ENCODE assay signal across 1 mouse cellular context in the genomic region with DNA sequence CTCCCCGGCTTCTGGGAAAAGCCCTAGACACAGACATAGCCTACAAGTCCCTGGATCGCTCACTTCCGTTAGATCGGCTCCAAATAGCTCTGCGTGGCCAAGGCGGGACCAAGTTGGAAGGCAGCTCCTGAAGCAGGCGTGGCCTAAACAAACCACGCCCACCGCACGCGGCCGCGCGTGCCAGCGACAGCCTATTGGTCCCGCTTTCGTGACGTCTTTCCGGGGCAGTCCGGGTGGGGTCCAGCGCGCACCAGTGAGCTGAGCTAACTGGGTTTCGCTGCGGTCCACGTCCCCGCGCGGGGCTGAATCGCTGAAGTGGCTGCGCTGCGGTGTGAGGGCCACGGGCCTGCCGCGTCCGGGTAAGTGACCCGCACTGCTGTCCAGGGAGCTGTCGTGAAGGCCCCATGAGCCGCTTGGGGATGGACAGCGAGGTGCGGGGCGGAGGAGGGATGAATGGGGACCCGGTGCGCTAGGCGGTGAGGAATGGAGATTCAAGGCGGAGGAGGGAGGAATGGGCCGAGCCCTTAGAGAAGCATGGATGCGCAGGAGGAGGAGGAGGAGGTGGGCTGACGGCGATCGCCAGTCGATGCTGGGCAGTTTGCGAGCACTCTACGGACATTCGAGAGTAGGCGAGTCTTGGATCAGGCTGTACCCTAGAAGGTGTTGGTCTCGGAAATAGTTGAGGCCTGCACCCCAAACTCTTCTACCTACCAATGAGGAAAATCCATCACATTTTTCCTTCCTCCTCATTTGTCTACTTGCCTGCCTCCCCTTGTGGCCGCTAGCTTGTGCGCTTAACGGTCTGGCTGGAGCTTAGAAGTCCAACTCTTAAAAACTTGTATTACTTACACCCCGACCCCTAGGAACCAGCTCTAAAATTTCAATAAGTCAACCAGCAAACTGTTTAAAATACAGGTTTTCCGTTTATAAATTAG.
TF ChIP-seq lines count a peak whose summit lies in the region.

TSS of gene 1810055G02Rik (plus strand) at position 216 of the 935 bp plus-strand sequence.

TF ChIP-seq in CH12.LX, 34 proteins besides CTCF, POLR2A, EP300 and RAD21 (continued from another document):
- peak; percentile 56 for TF ChIP-seq NRF1 (IDR thresholded peaks at IDR 0.05; ENCODE audit: low read depth, low read length)
- TF ChIP-seq RCOR1 (conservative IDR thresholded peaks at IDR 0.05; ENCODE audit: low read depth, low read length): no peak
- TF ChIP-seq NELFE (IDR thresholded peaks at IDR 0.05; ENCODE audit: low read depth, low read length): peak; percentile 73; the same call in 1 of the 2 replicates
- peak; percentile 56 for TF ChIP-seq HCFC1 (IDR thresholded peaks at IDR 0.05; ENCODE audit: low read depth, low read length)
- TF ChIP-seq ZNF384 (IDR thresholded peaks at IDR 0.05; ENCODE audit: low read depth, low read length): no peak
- peak; percentile 60; the same call in 1 of the 2 replicates for TF ChIP-seq ELF1 (IDR thresholded peaks at IDR 0.05; ENCODE audit: low read depth, low read length)
- TF ChIP-seq UBTF (IDR thresholded peaks at IDR 0.05; ENCODE audit: low read depth, low read length): no peak
- TF ChIP-seq ZMIZ1 (IDR thresholded peaks at IDR 0.05; ENCODE audit: low read depth, low read length): no peak
- no peak for TF ChIP-seq CHD1 (IDR thresholded peaks at IDR 0.05; ENCODE audit: low read depth, low read length)
- TF ChIP-seq ETS1 (conservative IDR thresholded peaks at IDR 0.05; ENCODE audit: low read depth, low read length): no peak
- no peak for TF ChIP-seq USF2 (conservative IDR thresholded peaks at IDR 0.05; ENCODE audit: low read depth, low read length)
- peak; percentile 53; the same call in 1 of the 2 replicates for TF ChIP-seq MEF2A (IDR thresholded peaks at IDR 0.05; ENCODE audit: borderline replicate concordance, low read depth, low read length)
- TF ChIP-seq MYC (IDR thresholded peaks at IDR 0.05; ENCODE audit: low read depth, low read length): 0 out of 2 replicates have a peak, but pooled peaks have one; percentile 34
